Mouse (Mus musculus): ENCODE data around the gene Fam20c.

DNA sequence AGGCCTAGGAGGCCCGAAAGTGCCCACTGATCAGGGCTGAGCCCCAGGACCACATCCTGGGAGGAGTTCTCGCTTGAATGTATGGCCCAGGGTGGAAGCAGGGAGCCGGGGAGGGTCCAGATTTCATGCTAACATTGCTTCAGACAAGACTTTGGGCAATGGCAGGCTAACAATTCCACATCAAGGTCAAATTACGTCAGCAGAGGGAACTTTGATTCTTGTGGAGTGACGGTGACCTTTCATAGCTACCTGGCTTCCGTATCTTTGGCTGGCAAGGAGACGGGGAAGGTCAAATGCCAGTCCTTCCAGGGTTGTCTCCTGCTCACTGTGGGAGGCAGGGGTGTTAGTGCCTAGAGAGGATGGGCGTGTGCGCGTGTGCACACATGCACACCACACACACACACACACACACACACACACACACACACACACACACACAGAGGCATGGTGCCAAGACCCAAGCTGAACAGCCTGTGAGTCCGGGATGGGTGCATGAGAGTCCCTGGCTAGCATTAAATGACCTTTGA, 36.7 kb downstream of the Fam20c start:
- TF ChIP-seq CTCF (IDR thresholded peaks at IDR 0.05; ENCODE audit: insufficient read depth, low read length) (no peak), POLR2A (IDR thresholded peaks at IDR 0.05; ENCODE audit: borderline replicate concordance, extremely low read depth, low read depth, low read length) (no peak)

All from lung, adult 2 months (tissue).